Mouse (Mus musculus): Measurements from ENCODE around the gene Hsd3b1. TPM values are rescaled to one million over a fixed set of nuclear protein-coding genes. Genes with fewer than 3 reads are reported as not detected.

Gene Hsd3b1
- 0.09 and 0.27 TPM in 2 replicates for polyA plus RNA-seq (2016; fragmentation: Nextera tagmentation; extraction: Ambion mirVana)

DNA sequence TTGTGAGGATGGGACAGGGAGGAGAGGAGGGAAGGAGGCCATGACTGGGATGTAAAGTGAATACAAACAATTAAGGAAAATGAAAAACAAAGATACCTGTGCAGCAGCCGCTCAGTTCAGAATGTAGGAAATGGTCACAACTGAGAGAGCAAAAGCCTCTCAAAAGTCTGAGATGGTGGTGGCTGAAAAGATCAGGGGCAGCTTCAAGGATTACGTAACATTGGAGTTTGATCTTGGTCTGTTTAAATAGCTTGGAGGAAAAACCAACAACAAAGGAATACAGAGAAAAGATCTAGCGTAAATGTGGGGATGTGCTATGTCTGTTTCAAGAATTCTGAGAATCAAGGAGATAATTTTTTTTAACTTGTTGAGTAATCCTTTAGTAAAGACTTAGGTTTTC lies at the start of gene Hsd3b1:
Gene Hsd3b1 (minus strand): TSS at position 219 of the 400 bp plus-strand sequence.
- Histone ChIP-seq H3K27ac (no peak within 1 kb of the TSS), H3K36me3 (replicated peaks) (no peaks in the 10 kb centered on the region), H3K9me3 (no peaks in the 10 kb centered on the region), H3K4me1 (no peaks in the 10 kb centered on the region), H3K27me3 (ENCODE audit: poor library complexity, severe bottlenecking) (no peaks in the 10 kb centered on the region), H3K4me3 (no peak within 1 kb of the TSS)
- WGBS = 86% methylated on average over 3 of the region's 3 CpGs
- DNase-seq (ENCODE audit: extremely low spot score, low spot score) = no peak

DNA sequence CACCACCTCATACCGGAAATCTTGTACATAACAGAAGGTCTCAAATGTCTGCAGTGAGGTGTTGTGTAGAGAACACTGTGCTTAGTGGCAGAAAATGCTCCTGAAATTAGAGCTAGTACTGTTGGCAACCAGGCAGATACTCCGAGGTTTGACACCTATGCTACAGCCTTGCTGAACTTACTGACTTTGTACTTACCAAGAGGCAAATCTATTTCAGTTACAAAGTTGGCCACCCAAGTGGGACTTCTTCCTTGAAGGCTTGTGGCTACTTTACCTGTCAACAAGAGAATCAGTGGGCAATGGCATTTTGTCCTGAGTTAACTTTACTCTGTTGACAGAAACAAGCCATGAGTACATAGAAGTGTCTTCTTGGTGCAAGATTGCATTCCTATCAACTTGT lies 38.0 kb upstream of the Hsd3b1 start:
- DNase-seq (ENCODE audit: extremely low spot score, low spot score) = no peak
- 92% methylated on average over 2 of the region's 2 CpGs for WGBS
- H3K4me1 ChIP-seq = no peaks in the 10 kb centered on the region
- H3K4me3 ChIP-seq = no peak overlapping the region
- no peaks in the 10 kb centered on the region for H3K9me3 ChIP-seq
- no peaks in the 10 kb centered on the region for H3K27me3 ChIP-seq (ENCODE audit: poor library complexity, severe bottlenecking)
- H3K27ac ChIP-seq = no peak overlapping the region
- no peaks in the 10 kb centered on the region for H3K36me3 ChIP-seq (replicated peaks)

DNA sequence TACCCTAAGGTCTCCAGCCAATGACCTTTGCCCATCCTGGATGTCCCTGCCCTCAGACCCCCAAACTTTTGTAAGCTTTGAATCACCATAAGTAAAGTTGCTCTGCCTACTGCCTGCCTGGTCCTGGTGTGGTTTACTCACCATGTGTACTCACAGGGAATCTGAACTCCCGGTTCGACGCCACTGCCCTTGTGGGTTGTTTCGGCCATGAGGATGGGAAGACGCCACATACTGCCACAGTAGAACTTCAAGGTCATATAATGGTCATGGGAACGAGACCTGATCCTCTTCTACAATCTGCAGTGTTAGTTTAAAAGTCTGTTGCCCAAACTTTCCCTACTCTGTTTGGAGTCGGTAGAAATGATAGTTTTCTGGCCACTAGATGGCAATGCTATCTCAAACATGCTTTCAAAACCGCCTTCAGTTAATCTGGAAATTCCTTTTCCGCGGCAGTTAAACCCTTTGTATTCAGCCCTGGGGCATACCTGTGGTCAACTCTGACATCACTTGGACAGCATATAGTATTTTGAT lies 35.5 kb upstream of the Hsd3b1 start:
- 51% methylated on average over 10 of the region's 10 CpGs for WGBS
- H3K4me1 ChIP-seq = no peaks in the 10 kb centered on the region
- H3K27ac ChIP-seq = no peak overlapping the region
- peak; percentile 17 for DNase-seq (ENCODE audit: extremely low spot score, low spot score)
- no peak overlapping the region for H3K4me3 ChIP-seq
- no peaks in the 10 kb centered on the region for H3K27me3 ChIP-seq (ENCODE audit: poor library complexity, severe bottlenecking)
- no peaks in the 10 kb centered on the region for H3K36me3 ChIP-seq (replicated peaks)
- H3K9me3 ChIP-seq = no peaks in the 10 kb centered on the region

DNA sequence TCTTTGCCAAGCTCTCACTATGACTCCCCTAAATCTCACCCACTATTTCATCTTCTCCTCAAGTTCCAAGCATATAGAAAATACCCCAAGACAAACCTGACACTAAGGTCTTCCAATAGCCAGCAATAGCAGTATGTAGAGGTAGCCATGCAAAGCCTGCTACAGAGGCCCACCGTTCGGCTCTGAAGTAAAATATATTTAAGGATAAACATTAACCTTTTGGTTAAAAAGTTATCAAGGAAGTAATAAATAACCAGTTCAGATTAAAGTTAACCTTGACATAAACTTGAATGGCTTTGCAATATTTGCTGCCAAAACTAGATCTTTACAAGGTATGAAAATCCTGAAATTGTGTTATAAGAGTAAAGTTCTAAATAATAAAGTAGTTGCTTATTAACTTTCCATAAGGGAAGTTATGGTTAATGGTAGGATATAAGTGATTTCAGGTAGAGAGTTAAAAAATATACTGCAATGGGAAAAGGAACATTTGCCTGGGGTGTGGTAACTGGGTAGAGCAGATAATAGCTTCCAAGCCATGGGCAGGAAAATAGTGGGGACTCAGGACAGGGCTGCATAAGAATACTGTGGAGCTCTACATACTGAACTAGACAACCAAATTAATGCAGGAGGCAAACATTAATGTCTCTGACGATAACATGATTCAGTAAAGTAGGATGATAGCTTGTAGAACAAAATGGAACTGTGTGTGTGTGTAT lies 33.6 kb upstream of the Hsd3b1 start, which contains the start of gene Hao2:
Gene Hao2 (minus strand): TSS at position 183 of the 716 bp plus-strand sequence.
- Histone ChIP-seq H3K4me1 (no peaks in the 10 kb centered on the region), H3K27ac (no peak within 1 kb of the TSS), H3K9me3 (no peaks in the 10 kb centered on the region), H3K36me3 (replicated peaks) (no peaks in the 10 kb centered on the region), H3K27me3 (ENCODE audit: poor library complexity, severe bottlenecking) (no peaks in the 10 kb centered on the region), H3K4me3 (no peak within 1 kb of the TSS)
- no peak for DNase-seq (ENCODE audit: extremely low spot score, low spot score)
- WGBS = 87% methylated on average over 3 of the region's 3 CpGs

DNA sequence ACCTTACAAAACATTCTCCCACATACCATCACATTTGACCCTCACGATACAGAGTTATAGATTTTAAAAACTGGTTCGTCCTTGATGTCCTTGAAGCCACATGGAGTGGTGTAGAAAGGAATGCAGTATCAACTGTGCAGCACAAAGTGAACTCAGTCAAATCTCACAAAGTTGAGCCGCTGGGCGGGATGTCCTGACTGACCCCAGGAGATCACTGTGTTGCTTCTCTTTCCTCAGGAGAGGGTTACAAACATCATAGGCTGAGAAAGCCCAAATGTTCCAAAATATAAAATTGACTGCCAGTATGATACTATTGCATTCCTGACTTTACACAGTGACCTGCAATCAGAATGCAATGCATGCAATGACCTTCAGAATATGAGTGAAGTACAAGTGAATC lies 30.8 kb upstream of the Hsd3b1 start:
- H3K27me3 ChIP-seq (ENCODE audit: poor library complexity, severe bottlenecking) = no peaks in the 10 kb centered on the region
- H3K9me3 ChIP-seq = no peaks in the 10 kb centered on the region
- H3K36me3 ChIP-seq (replicated peaks) = no peaks in the 10 kb centered on the region
- H3K27ac ChIP-seq = no peak overlapping the region
- no peak overlapping the region for H3K4me3 ChIP-seq
- no peaks in the 10 kb centered on the region for H3K4me1 ChIP-seq
- 91% methylated on average over 4 of the region's 4 CpGs for WGBS
- no peak for DNase-seq (ENCODE audit: extremely low spot score, low spot score)

DNA sequence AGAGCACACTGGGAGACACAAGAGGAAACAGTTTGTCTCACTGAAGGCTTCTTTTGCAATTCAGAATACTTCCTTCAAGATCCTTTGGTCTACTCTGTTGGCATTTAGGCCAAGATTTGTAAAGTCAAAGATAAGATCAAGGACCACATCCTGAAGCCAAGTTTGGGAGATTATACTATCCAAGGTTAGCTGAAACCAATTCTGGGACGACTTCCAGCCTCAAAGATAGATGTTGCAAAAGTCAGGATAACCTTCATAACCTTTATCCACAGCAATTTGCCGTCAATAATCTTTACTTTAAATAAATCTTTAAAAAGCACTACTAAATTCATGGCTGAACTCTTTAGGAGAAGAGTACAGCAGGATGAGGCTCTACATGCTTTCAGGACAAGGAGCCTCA lies 28.6 kb upstream of the Hsd3b1 start:
- no peaks in the 10 kb centered on the region for H3K27me3 ChIP-seq (ENCODE audit: poor library complexity, severe bottlenecking)
- WGBS = 78% methylated on average over 2 of the region's 2 CpGs

DNA sequence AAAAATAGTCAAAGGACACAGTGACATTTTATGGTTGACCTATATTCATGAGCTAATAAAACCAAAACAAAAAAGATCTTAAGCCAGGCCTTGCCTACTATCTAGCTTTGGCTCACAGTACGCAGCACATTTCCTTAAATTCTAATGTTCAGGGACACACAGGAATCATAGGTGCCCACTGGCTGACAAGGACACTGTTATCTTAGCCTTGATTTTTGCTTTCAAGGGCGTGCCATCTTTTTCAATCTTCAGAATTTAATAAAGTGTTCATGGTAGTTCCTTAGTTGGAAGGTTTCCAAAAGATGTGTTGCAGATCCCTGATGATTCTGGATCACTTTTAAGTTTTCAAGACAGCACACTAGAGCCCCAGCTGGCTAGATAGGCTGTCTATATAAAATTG lies 21.2 kb upstream of the Hsd3b1 start:
- H3K36me3 ChIP-seq (replicated peaks) = no peaks in the 10 kb centered on the region
- no peaks in the 10 kb centered on the region for H3K27me3 ChIP-seq (ENCODE audit: poor library complexity, severe bottlenecking)
- no peaks in the 10 kb centered on the region for H3K4me1 ChIP-seq
- 88% methylated on average over 2 of the region's 2 CpGs for WGBS
- no peaks in the 10 kb centered on the region for H3K9me3 ChIP-seq
- H3K27ac ChIP-seq = no peak overlapping the region
- no peak for DNase-seq (ENCODE audit: extremely low spot score, low spot score)
- H3K4me3 ChIP-seq = no peak overlapping the region

More for the DNA sequence above, 28.6 kb upstream of the Hsd3b1 start:
- no peaks in the 10 kb centered on the region for H3K9me3 ChIP-seq
- no peaks in the 10 kb centered on the region for H3K36me3 ChIP-seq (replicated peaks)
- no peak overlapping the region for H3K27ac ChIP-seq
- H3K4me3 ChIP-seq = no peak overlapping the region
- no peaks in the 10 kb centered on the region for H3K4me1 ChIP-seq
- no peak for DNase-seq (ENCODE audit: extremely low spot score, low spot score)

DNA sequence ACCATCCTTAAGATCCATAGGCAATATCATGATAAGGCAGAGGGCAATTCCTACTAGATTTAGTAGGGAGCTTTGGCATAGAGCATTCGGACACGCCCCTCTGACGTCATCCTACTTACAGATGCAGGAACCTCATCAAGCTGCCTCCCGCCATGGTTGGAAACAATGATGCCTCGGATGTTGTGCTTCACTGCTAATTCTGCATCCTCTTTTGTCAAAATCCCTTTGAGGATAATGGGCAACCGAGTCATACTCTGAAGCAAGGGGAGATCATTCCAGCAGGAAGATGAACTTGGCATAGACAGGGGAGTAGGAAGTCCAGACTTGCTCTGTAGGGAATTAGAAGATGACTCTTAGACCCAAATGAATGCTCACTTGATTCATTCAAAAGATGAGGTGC lies 20.6 kb upstream of the Hsd3b1 start:
- Histone ChIP-seq H3K9me3 (no peaks in the 10 kb centered on the region), H3K4me1 (no peaks in the 10 kb centered on the region), H3K27ac (no peak overlapping the region), H3K36me3 (replicated peaks) (no peaks in the 10 kb centered on the region), H3K4me3 (no peak overlapping the region), H3K27me3 (ENCODE audit: poor library complexity, severe bottlenecking) (no peaks in the 10 kb centered on the region)
- 71% methylated on average over 6 of the region's 6 CpGs for WGBS
- no peak for DNase-seq (ENCODE audit: extremely low spot score, low spot score)

DNA sequence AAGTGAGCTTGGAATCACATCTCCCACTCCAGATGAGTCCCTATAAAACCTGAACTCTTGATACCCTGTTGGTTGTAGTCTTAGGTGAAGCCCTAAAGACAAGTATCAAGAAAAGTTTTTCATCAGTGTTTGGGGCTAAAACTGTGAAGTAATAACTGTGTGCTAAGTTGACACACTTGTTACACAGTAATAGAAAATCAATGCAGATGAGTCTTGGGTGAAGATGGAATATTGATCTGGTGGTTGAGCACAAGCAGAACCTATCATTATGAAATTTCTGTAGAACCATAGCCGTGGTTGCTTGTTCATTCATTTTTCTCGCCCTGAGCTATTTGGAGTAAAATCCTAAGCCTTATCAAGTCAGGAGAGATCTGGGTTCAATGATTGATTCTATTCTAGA lies 8.6 kb upstream of the Hsd3b1 start:
- no peaks in the 10 kb centered on the region for H3K36me3 ChIP-seq (replicated peaks)
- 96% methylated on average over 2 of the region's 2 CpGs for WGBS
- no peak for DNase-seq (ENCODE audit: extremely low spot score, low spot score)
- no peaks in the 10 kb centered on the region for H3K27me3 ChIP-seq (ENCODE audit: poor library complexity, severe bottlenecking)
- no peak overlapping the region for H3K27ac ChIP-seq
- no peaks in the 10 kb centered on the region for H3K4me1 ChIP-seq
- no peaks in the 10 kb centered on the region for H3K9me3 ChIP-seq
- H3K4me3 ChIP-seq = no peak overlapping the region

DNA sequence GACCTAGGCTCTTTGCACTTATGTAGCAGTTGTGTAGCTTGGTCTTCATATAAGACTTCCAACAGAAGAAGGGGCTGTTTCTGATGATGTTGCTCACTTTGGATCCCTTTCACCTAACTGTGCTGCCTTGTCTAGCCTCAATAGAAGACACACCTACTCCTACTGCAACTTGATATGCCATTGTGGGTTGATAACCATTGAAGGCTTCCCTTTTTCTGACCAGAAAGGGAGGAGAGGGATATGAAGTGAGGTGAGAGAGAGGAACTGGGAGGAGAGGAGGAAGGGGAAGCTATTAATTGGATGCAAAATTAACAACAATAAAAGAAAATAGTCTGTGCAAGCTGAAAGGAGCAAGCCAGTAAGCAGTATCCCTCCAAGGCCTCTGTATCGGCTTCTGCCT lies 3.2 kb upstream of the Hsd3b1 start:
- H3K4me3 ChIP-seq = no peak overlapping the region
- 93% methylated on average over 1 of the region's 1 CpGs for WGBS
- H3K9me3 ChIP-seq = no peaks in the 10 kb centered on the region
- no peaks in the 10 kb centered on the region for H3K4me1 ChIP-seq
- H3K27me3 ChIP-seq (ENCODE audit: poor library complexity, severe bottlenecking) = no peaks in the 10 kb centered on the region
- H3K36me3 ChIP-seq (replicated peaks) = no peaks in the 10 kb centered on the region
- H3K27ac ChIP-seq = no peak overlapping the region
- no peak for DNase-seq (ENCODE audit: extremely low spot score, low spot score)

DNA sequence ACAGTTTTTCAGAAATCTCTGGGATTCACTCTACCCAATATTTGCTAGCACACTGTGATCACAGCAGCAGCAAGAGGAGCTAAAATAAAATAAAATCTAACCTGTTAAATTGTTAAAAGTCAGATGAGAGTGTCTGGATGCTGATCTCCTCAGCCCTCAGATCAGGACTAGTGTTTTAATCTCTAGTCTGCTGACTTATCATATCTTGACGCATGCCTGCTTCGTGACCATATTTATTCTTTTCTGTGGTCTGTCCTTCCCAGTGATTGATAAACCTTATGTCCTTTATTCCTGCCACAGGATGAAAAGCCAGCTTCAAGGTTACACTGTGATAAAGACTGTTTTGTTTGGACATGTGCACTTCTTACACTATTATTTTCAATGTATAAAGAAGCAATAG lies 1.5 kb downstream of the Hsd3b1 start:
- Histone ChIP-seq H3K9me3 (no peaks in the 10 kb centered on the region), H3K27ac (no peak overlapping the region), H3K4me1 (no peaks in the 10 kb centered on the region), H3K27me3 (ENCODE audit: poor library complexity, severe bottlenecking) (no peaks in the 10 kb centered on the region), H3K4me3 (no peak overlapping the region), H3K36me3 (replicated peaks) (no peaks in the 10 kb centered on the region)
- DNase-seq (ENCODE audit: extremely low spot score, low spot score) = no peak
- 95% methylated on average over 2 of the region's 2 CpGs for WGBS

DNA sequence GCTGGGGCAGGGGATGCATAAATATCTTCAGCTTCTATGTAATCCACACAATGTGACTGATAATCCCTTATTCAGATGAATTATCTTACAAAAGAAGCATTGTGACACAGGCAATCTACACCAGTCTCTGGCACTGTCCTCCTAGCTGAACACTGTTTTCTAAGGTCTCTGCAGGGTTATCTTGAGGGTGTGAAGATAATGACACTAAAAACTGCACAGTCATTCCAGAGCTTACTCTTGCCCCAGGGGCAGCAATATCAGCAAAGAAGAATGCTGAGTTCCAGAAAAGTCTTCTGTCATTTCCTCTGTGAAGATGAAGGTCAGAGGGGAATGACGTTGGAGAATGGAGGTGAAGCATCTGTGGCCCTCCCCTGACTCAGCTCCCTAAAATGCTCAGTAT lies 2.7 kb downstream of the Hsd3b1 start:
- H3K36me3 ChIP-seq (replicated peaks) = no peaks in the 10 kb centered on the region
- H3K27ac ChIP-seq = no peak overlapping the region
- 81% methylated on average over 1 of the region's 1 CpGs for WGBS
- DNase-seq (ENCODE audit: extremely low spot score, low spot score) = no peak
- no peaks in the 10 kb centered on the region for H3K27me3 ChIP-seq (ENCODE audit: poor library complexity, severe bottlenecking)
- no peaks in the 10 kb centered on the region for H3K9me3 ChIP-seq
- no peaks in the 10 kb centered on the region for H3K4me1 ChIP-seq
- H3K4me3 ChIP-seq = no peak overlapping the region

DNA sequence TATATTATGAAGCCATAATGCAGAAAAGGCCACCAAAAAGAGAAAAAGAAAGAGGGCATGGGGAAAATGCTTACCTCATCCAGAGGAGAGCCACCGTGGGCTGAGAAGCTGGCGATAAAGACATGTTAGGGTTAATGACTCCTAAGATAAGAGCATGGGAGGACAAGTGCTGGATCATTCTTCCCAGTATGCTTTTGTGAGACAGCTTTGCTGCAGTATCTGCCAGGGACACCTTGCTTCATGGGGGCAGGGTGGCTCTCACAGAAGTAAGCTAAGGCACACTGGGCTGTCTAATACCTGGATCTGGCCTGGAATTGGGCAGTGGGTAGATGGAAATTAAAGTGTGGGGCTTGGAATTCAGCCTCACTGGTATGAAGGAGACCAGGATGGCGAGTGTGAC lies 4.4 kb downstream of the Hsd3b1 start:
- H3K4me3 ChIP-seq = no peak overlapping the region
- H3K36me3 ChIP-seq (replicated peaks) = no peaks in the 10 kb centered on the region
- H3K9me3 ChIP-seq = no peaks in the 10 kb centered on the region
- H3K27me3 ChIP-seq (ENCODE audit: poor library complexity, severe bottlenecking) = no peaks in the 10 kb centered on the region
- H3K4me1 ChIP-seq = no peaks in the 10 kb centered on the region
- H3K27ac ChIP-seq = peak overlapping the region; percentile 13; the same call in 1 of the 2 replicates
- 81% methylated on average over 3 of the region's 3 CpGs for WGBS
- no peak for DNase-seq (ENCODE audit: extremely low spot score, low spot score)
